Mouse (Mus musculus): ENCODE measurements around the gene Rftn2. TPM values are rescaled to one million over a fixed set of nuclear protein-coding genes. Genes with fewer than 3 reads are reported as not detected.

Gene Rftn2
- 20.1 and 20.5 TPM in 2 replicates for polyA plus RNA-seq (2014; fragmentation: Nextera tagmentation; extraction: Ambion mirVana)

- H3K4me1 ChIP-seq (ENCODE audit: control insufficient read depth, insufficient read depth, low read length) = 0 out of 2 replicates have a peak, but pooled peaks cover 2% of the 10 kb centered on the region
- under 1% methylated on average over 26 of the region's 26 CpGs for WGBS
- peak within 1 kb of the TSS; percentile 65 for H3K9ac ChIP-seq (replicated peaks; ENCODE audit: low read length)
- H3K27ac ChIP-seq (replicated peaks; ENCODE audit: low read depth, low read length) = peak within 1 kb of the TSS; percentile 48; the same call in 1 of the 2 replicates
- no peaks in the 10 kb centered on the region for H3K9me3 ChIP-seq (replicated peaks; ENCODE audit: control insufficient read depth, low read length)
- H3K4me2 ChIP-seq (ENCODE audit: low read depth, low read length) = peak within 1 kb of the TSS; percentile 49
- DNase-seq (ENCODE audit: low spot score) = peak; percentile 75
- ATAC-seq (replicated peaks; ENCODE audit: insufficient number of reproducible peaks, low FRiP score, low TSS enrichment, low read depth) = no peak; the same call in 1 of the 2 replicates
- H3K27me3 ChIP-seq (ENCODE audit: control insufficient read depth, insufficient read depth, low read length) = no peaks in the 10 kb centered on the region
- H3K4me3 ChIP-seq (ENCODE audit: low read depth, low read length) = peak within 1 kb of the TSS; percentile 42
- H3K36me3 ChIP-seq (replicated peaks; ENCODE audit: control insufficient read depth, insufficient read depth, low read depth, low read length) = no peaks in the 10 kb centered on the region
Measured at GRCm38 (mm10) chr1:55226011-55226857, at the start of gene Rftn2. Gene Rftn2 (minus strand): TSS chr1:55226782.

GRCm38 (mm10) chr1:55265447-55265846 is 38.9 kb upstream of the Rftn2 start:
- WGBS = 69% methylated on average over 2 of the region's 2 CpGs
- Histone ChIP-seq H3K4me1 (ENCODE audit: control insufficient read depth, insufficient read depth, low read length) (no peaks in the 10 kb centered on the region), H3K27ac (replicated peaks; ENCODE audit: low read depth, low read length) (no peak overlapping the region), H3K9ac (replicated peaks; ENCODE audit: low read length) (no peak overlapping the region), H3K4me2 (ENCODE audit: low read depth, low read length) (no peak overlapping the region), H3K27me3 (ENCODE audit: control insufficient read depth, insufficient read depth, low read length) (no peaks in the 10 kb centered on the region), H3K4me3 (ENCODE audit: low read depth, low read length) (no peak overlapping the region), H3K36me3 (replicated peaks; ENCODE audit: control insufficient read depth, insufficient read depth, low read depth, low read length) (no peaks in the 10 kb centered on the region), H3K9me3 (replicated peaks; ENCODE audit: control insufficient read depth, low read length) (no peaks in the 10 kb centered on the region)
- DNase-seq (ENCODE audit: low spot score) (no peak), ATAC-seq (replicated peaks; ENCODE audit: insufficient number of reproducible peaks, low FRiP score, low TSS enrichment, low read depth) (no peak)

- no peak overlapping the region for H3K4me2 ChIP-seq (ENCODE audit: low read depth, low read length)
- ATAC-seq (replicated peaks; ENCODE audit: insufficient number of reproducible peaks, low FRiP score, low TSS enrichment, low read depth) (no peak), DNase-seq (ENCODE audit: low spot score) (no peak)
- no peak overlapping the region for H3K9ac ChIP-seq (replicated peaks; ENCODE audit: low read length)
- H3K9me3 ChIP-seq (replicated peaks; ENCODE audit: control insufficient read depth, low read length) = no peaks in the 10 kb centered on the region
- H3K27ac ChIP-seq (replicated peaks; ENCODE audit: low read depth, low read length) = no peak overlapping the region
- H3K4me3 ChIP-seq (ENCODE audit: low read depth, low read length) = no peak overlapping the region
- H3K27me3 ChIP-seq (ENCODE audit: control insufficient read depth, insufficient read depth, low read length) = no peaks in the 10 kb centered on the region
- 57% methylated on average over 2 of the region's 2 CpGs for WGBS
- H3K4me1 ChIP-seq (ENCODE audit: control insufficient read depth, insufficient read depth, low read length) = no peaks in the 10 kb centered on the region
- no peaks in the 10 kb centered on the region for H3K36me3 ChIP-seq (replicated peaks; ENCODE audit: control insufficient read depth, insufficient read depth, low read depth, low read length)
Measured at GRCm38 (mm10) chr1:55264385-55264784, 37.8 kb upstream of the Rftn2 start.

- WGBS = 92% methylated on average over 2 of the region's 2 CpGs
- H3K4me3 ChIP-seq (ENCODE audit: low read depth, low read length) = no peak overlapping the region
- no peaks in the 10 kb centered on the region for H3K4me1 ChIP-seq (ENCODE audit: control insufficient read depth, insufficient read depth, low read length)
- H3K27me3 ChIP-seq (ENCODE audit: control insufficient read depth, insufficient read depth, low read length) = no peaks in the 10 kb centered on the region
- no peaks in the 10 kb centered on the region for H3K36me3 ChIP-seq (replicated peaks; ENCODE audit: control insufficient read depth, insufficient read depth, low read depth, low read length)
- no peak overlapping the region for H3K9ac ChIP-seq (replicated peaks; ENCODE audit: low read length)
- H3K27ac ChIP-seq (replicated peaks; ENCODE audit: low read depth, low read length) = no peak overlapping the region
- DNase-seq (ENCODE audit: low spot score) (no peak), ATAC-seq (replicated peaks; ENCODE audit: insufficient number of reproducible peaks, low FRiP score, low TSS enrichment, low read depth) (no peak)
- no peak overlapping the region for H3K4me2 ChIP-seq (ENCODE audit: low read depth, low read length)
- H3K9me3 ChIP-seq (replicated peaks; ENCODE audit: control insufficient read depth, low read length) = no peaks in the 10 kb centered on the region
Measured at GRCm38 (mm10) chr1:55246374-55246773, 19.8 kb upstream of the Rftn2 start.

- Histone ChIP-seq H3K9ac (replicated peaks; ENCODE audit: low read length) (no peak overlapping the region), H3K9me3 (replicated peaks; ENCODE audit: control insufficient read depth, low read length) (no peaks in the 10 kb centered on the region), H3K4me2 (ENCODE audit: low read depth, low read length) (peak overlapping the region; percentile 94), H3K4me3 (ENCODE audit: low read depth, low read length) (peak overlapping the region; percentile 78), H3K36me3 (replicated peaks; ENCODE audit: control insufficient read depth, insufficient read depth, low read depth, low read length) (no peaks in the 10 kb centered on the region), H3K27me3 (ENCODE audit: control insufficient read depth, insufficient read depth, low read length) (no peaks in the 10 kb centered on the region), H3K27ac (replicated peaks; ENCODE audit: low read depth, low read length) (no peak overlapping the region), H3K4me1 (ENCODE audit: control insufficient read depth, insufficient read depth, low read length) (no peaks in the 10 kb centered on the region)
- 2% methylated on average over 1 of the region's 1 CpGs for WGBS
- DNase-seq (ENCODE audit: low spot score) (peak; percentile 88), ATAC-seq (replicated peaks; ENCODE audit: insufficient number of reproducible peaks, low FRiP score, low TSS enrichment, low read depth) (no peak)
Measured at GRCm38 (mm10) chr1:55239237-55239636, 12.7 kb upstream of the Rftn2 start.

GRCm38 (mm10) chr1:55238496-55238895 is 11.9 kb upstream of the Rftn2 start:
- Histone ChIP-seq H3K4me2 (ENCODE audit: low read depth, low read length) (peak overlapping the region; percentile 94), H3K9me3 (replicated peaks; ENCODE audit: control insufficient read depth, low read length) (no peaks in the 10 kb centered on the region), H3K4me3 (ENCODE audit: low read depth, low read length) (peak overlapping the region; percentile 78), H3K27me3 (ENCODE audit: control insufficient read depth, insufficient read depth, low read length) (no peaks in the 10 kb centered on the region), H3K27ac (replicated peaks; ENCODE audit: low read depth, low read length) (no peak overlapping the region), H3K36me3 (replicated peaks; ENCODE audit: control insufficient read depth, insufficient read depth, low read depth, low read length) (no peaks in the 10 kb centered on the region), H3K9ac (replicated peaks; ENCODE audit: low read length) (peak overlapping the region; percentile 41), H3K4me1 (ENCODE audit: control insufficient read depth, insufficient read depth, low read length) (no peaks in the 10 kb centered on the region)
- no peak for DNase-seq (ENCODE audit: low spot score)
- WGBS = 31% methylated on average over 13 of the region's 13 CpGs
- no peak for ATAC-seq (replicated peaks; ENCODE audit: insufficient number of reproducible peaks, low FRiP score, low TSS enrichment, low read depth)

- Histone ChIP-seq H3K27me3 (ENCODE audit: control insufficient read depth, insufficient read depth, low read length) (no peaks in the 10 kb centered on the region), H3K9ac (replicated peaks; ENCODE audit: low read length) (peak overlapping the region; percentile 74), H3K4me1 (ENCODE audit: control insufficient read depth, insufficient read depth, low read length) (no peaks in the 10 kb centered on the region), H3K4me2 (ENCODE audit: low read depth, low read length) (peak overlapping the region; percentile 94), H3K4me3 (ENCODE audit: low read depth, low read length) (peak overlapping the region; percentile 78), H3K9me3 (replicated peaks; ENCODE audit: control insufficient read depth, low read length) (no peaks in the 10 kb centered on the region), H3K27ac (replicated peaks; ENCODE audit: low read depth, low read length) (0 out of 2 replicates have a peak overlapping the region, but pooled peaks have one; percentile 35), H3K36me3 (replicated peaks; ENCODE audit: control insufficient read depth, insufficient read depth, low read depth, low read length) (no peaks in the 10 kb centered on the region)
- under 1% methylated on average over 23 of the region's 23 CpGs for WGBS
- DNase-seq (ENCODE audit: low spot score) (peak; percentile 19), ATAC-seq (replicated peaks; ENCODE audit: insufficient number of reproducible peaks, low FRiP score, low TSS enrichment, low read depth) (no peak; the same call in 1 of the 2 replicates)
Measured at GRCm38 (mm10) chr1:55237643-55238161, 11.1 kb upstream of the Rftn2 start.
